Mouse (Mus musculus) bone marrow macrophage, adult 2 months (primary cell): ENCODE data around the gene Vipr1.

ENCODE experiments used
- CTCF ChIP-seq: IDR thresholded peaks from 2 replicates; pipeline ENCODE4 v1.5.1; 2012; ENCODE audit warnings: low read depth, mild to moderate bottlenecking, low read length, moderate library complexity
- POLR2A ChIP-seq: IDR thresholded peaks from 2 replicates; pipeline ENCODE4 v1.6.1; 2012; ENCODE audit warnings: mild to moderate bottlenecking, low read depth, low read length, borderline replicate concordance

GRCm38 (mm10) chr9:121592948-121593550 lies 49.5 kb upstream of the Vipr1 start:
- TF ChIP-seq POLR2A (no peak), CTCF (no peak)
